Mouse (Mus musculus) kidney, embryonic 14.5 days (tissue): ENCODE measurements at regions not wholly inside any gene's neighbourhood (a gene's known extent, or its start where the extent isn't known, plus 50 kb on each side); places are given as distances from the start of the nearest gene placed in this dataset.
A peak's percentile ranks its signal among the peaks of the same experiment; 100 is the strongest.

Experiments used
- ATAC-seq: fragments of 200-750 bp; cut with Nextera tagmentation; 2 replicates; pipeline ENCODE4 v1.8.0; 2017; ENCODE audit warnings: moderate number of reproducible peaks, mild to moderate bottlenecking, moderate TSS enrichment, moderate library complexity; ENCODE audit not compliant: low FRiP score, low TSS enrichment
- H3K27ac ChIP-seq: fragments of 300-500 bp; sonication (generic); 2 replicates; pipeline ENCODE4 v1.5.1; 2014; ENCODE audit warnings: low read depth, mild to moderate bottlenecking, low read length, moderate library complexity, mixed read lengths
- H3K27me3 ChIP-seq: fragments of 300-500 bp; sonication (generic); 2 replicates; pipeline ENCODE4 v1.6.1; 2014; ENCODE audit warnings: mild to moderate bottlenecking, low read length; ENCODE audit not compliant: control insufficient read depth, insufficient read depth
- H3K36me3 ChIP-seq: fragments of 300-500 bp; sonication (generic); 2 replicates; pipeline ENCODE4 v1.6.1; 2014; ENCODE audit warnings: low read length, mixed read lengths; ENCODE audit not compliant: control insufficient read depth, insufficient read depth
- H3K4me1 ChIP-seq: fragments of 300-500 bp; sonication (generic); 2 replicates; pipeline ENCODE4 v1.6.1; 2014; ENCODE audit warnings: low read length, mixed read lengths; ENCODE audit not compliant: control insufficient read depth, insufficient read depth
- H3K4me2 ChIP-seq: fragments of 300-500 bp; sonication (generic); replicated peaks from 2 replicates; pipeline ENCODE4 v1.6.1; 2014; ENCODE audit warnings: low read depth, mild to moderate bottlenecking, low read length
- H3K4me3 ChIP-seq: fragments of 300-500 bp; sonication (generic); 2 replicates; pipeline ENCODE4 v1.5.1; 2014; ENCODE audit warnings: mild to moderate bottlenecking, low read length
- H3K9ac ChIP-seq: fragments of 300-500 bp; sonication (generic); 2 replicates; pipeline ENCODE4 v1.6.1; 2014; ENCODE audit warnings: low read depth, mild to moderate bottlenecking, low read length, moderate library complexity
- H3K9me3 ChIP-seq: fragments of 300-500 bp; sonication (generic); 2 replicates; pipeline ENCODE4 v1.6.1; 2016; ENCODE audit warnings: low read length; ENCODE audit not compliant: control insufficient read depth
- WGBS: fragments of 180-500 bp; shearing (Covaris S2); extraction: QIAGEN DNeasy Blood & Tissue Kit; methylation state at CpG from one replicate; pipeline ENCODE4 v1.1.7; 2014; 5-methylcytosine and 5-hydroxymethylcytosine counted together

- Histone ChIP-seq H3K27ac (no peak overlapping the region), H3K9me3 (no peaks in the 10 kb centered on the region), H3K27me3 (no peaks in the 10 kb centered on the region), H3K4me2 (no peak overlapping the region), H3K9ac (no peak overlapping the region), H3K4me1 (no peaks in the 10 kb centered on the region), H3K36me3 (no peaks in the 10 kb centered on the region), H3K4me3 (no peak overlapping the region)
- WGBS, result 15% methylated on average over 8 of the region's 8 CpGs
- no peak for ATAC-seq
Measured at GRCm38 (mm10) chr6:100092870-100093269, 194.4 kb downstream of the Rybp start.

- H3K4me3 ChIP-seq, result no peak overlapping the region
- H3K9me3 ChIP-seq, result no peaks in the 10 kb centered on the region
- ATAC-seq, result no peak
- H3K27ac ChIP-seq, result no peak overlapping the region
- H3K4me1 ChIP-seq, result no peaks in the 10 kb centered on the region
- H3K36me3 ChIP-seq, result no peaks in the 10 kb centered on the region
- WGBS, result 51% methylated on average over 3 of the region's 3 CpGs
- H3K9ac ChIP-seq, result no peak overlapping the region
- no peak overlapping the region for H3K4me2 ChIP-seq
- no peaks in the 10 kb centered on the region for H3K27me3 ChIP-seq
Measured at GRCm38 (mm10) chr6:100091815-100092214, 195.5 kb downstream of the Rybp start.

GRCm38 (mm10) chr6:100088576-100088975 lies 198.7 kb downstream of the Rybp start:
- 74% methylated on average over 4 of the region's 4 CpGs for WGBS
- Histone ChIP-seq H3K4me3 (no peak overlapping the region), H3K36me3 (no peaks in the 10 kb centered on the region), H3K27me3 (no peaks in the 10 kb centered on the region), H3K27ac (no peak overlapping the region), H3K4me2 (no peak overlapping the region), H3K9me3 (peaks cover 4% of the 10 kb centered on the region), H3K9ac (no peak overlapping the region), H3K4me1 (no peaks in the 10 kb centered on the region)
- no peak for ATAC-seq

GRCm38 (mm10) chr6:100086807-100087206 lies 200.5 kb downstream of the Rybp start:
- H3K4me1 ChIP-seq, result no peaks in the 10 kb centered on the region
- 75% methylated on average over 7 of the region's 7 CpGs for WGBS
- no peak overlapping the region for H3K27ac ChIP-seq
- H3K27me3 ChIP-seq, result no peaks in the 10 kb centered on the region
- peaks cover 4% of the 10 kb centered on the region for H3K9me3 ChIP-seq
- H3K9ac ChIP-seq, result no peak overlapping the region
- ATAC-seq, result no peak
- no peak overlapping the region for H3K4me3 ChIP-seq
- no peak overlapping the region for H3K4me2 ChIP-seq
- no peaks in the 10 kb centered on the region for H3K36me3 ChIP-seq

GRCm38 (mm10) chr6:100085981-100086380 lies 201.3 kb downstream of the Rybp start:
- Histone ChIP-seq H3K4me2 (no peak overlapping the region), H3K36me3 (no peaks in the 10 kb centered on the region), H3K4me1 (no peaks in the 10 kb centered on the region), H3K4me3 (no peak overlapping the region), H3K27ac (no peak overlapping the region), H3K9me3 (peaks cover 4% of the 10 kb centered on the region), H3K9ac (no peak overlapping the region), H3K27me3 (no peaks in the 10 kb centered on the region)
- ATAC-seq, result 0 out of 2 replicates have a peak, but pooled peaks have one; percentile 62
- WGBS, result 44% methylated on average over 1 of the region's 1 CpGs

- Histone ChIP-seq H3K4me3 (no peak overlapping the region), H3K9me3 (peaks cover 4% of the 10 kb centered on the region), H3K4me1 (no peaks in the 10 kb centered on the region), H3K4me2 (no peak overlapping the region), H3K27ac (no peak overlapping the region), H3K27me3 (no peaks in the 10 kb centered on the region), H3K9ac (no peak overlapping the region), H3K36me3 (no peaks in the 10 kb centered on the region)
- WGBS, result 96% methylated on average over 4 of the region's 4 CpGs
- ATAC-seq, result no peak
Measured at GRCm38 (mm10) chr6:100083868-100084477, 203.3 kb downstream of the Rybp start.

- Histone ChIP-seq H3K4me3 (no peak overlapping the region), H3K27ac (no peak overlapping the region), H3K9me3 (peaks cover 4% of the 10 kb centered on the region), H3K27me3 (no peaks in the 10 kb centered on the region), H3K36me3 (no peaks in the 10 kb centered on the region), H3K4me2 (no peak overlapping the region), H3K4me1 (no peaks in the 10 kb centered on the region), H3K9ac (no peak overlapping the region)
- 65% methylated on average over 5 of the region's 5 CpGs for WGBS
- ATAC-seq, result no peak
Measured at GRCm38 (mm10) chr6:100083127-100083526, 204.2 kb downstream of the Rybp start.

GRCm38 (mm10) chr6:100074672-100075335 lies 212.5 kb downstream of the Rybp start:
- peak; percentile 74 for ATAC-seq
- H3K36me3 ChIP-seq, result no peaks in the 10 kb centered on the region
- H3K27ac ChIP-seq, result no peak overlapping the region
- 10% methylated on average over 10 of the region's 10 CpGs for WGBS
- no peaks in the 10 kb centered on the region for H3K27me3 ChIP-seq
- no peak overlapping the region for H3K4me3 ChIP-seq
- no peak overlapping the region for H3K9ac ChIP-seq
- 0 out of 2 replicates have a peak, but pooled peaks cover 2% of the 10 kb centered on the region for H3K9me3 ChIP-seq
- 0 out of 2 replicates have a peak overlapping the region, but pooled peaks have one; percentile 12 for H3K4me2 ChIP-seq
- H3K4me1 ChIP-seq, result peaks cover 7% of the 10 kb centered on the region

GRCm38 (mm10) chr6:100072261-100072968 lies 214.9 kb downstream of the Rybp start:
- Histone ChIP-seq H3K36me3 (no peaks in the 10 kb centered on the region), H3K4me2 (no peak overlapping the region), H3K27ac (no peak overlapping the region), H3K9me3 (0 out of 2 replicates have a peak, but pooled peaks cover 2% of the 10 kb centered on the region), H3K27me3 (no peaks in the 10 kb centered on the region), H3K4me1 (peaks cover 7% of the 10 kb centered on the region), H3K9ac (no peak overlapping the region), H3K4me3 (no peak overlapping the region)
- ATAC-seq, result no peak
- 73% methylated on average over 6 of the region's 6 CpGs for WGBS
